ENCODE assay signal across 11 mouse cellular contexts in genomic region chr10:127286194-127286593, GRCm38 (mm10). TPM values are rescaled to one million over a fixed set of nuclear protein-coding genes. Genes with fewer than 3 reads are reported as not detected.
A peak's percentile ranks its signal among the peaks of the same experiment; 100 is the strongest.
DNase-seq lines count a peak whose midpoint lies in the region; ATAC-seq lines count a peak whose summit lies in the region.
"Had no signal": no experiment of that assay in that cellular context is flagged by ENCODE, and none has a peak within 500 bp of the region (broad histone marks: within the 10 kb centered on the region; RNA-seq: fewer than 3 reads in every experiment).

No protein-coding gene starts in this region.

- no peak for ATAC-seq in megakaryocyte, adult 5-6 weeks (ENCODE audit: poor library complexity, severe bottlenecking)
- no peak for ATAC-seq in limb, embryonic 13.5 days (ENCODE audit: low FRiP score, low read depth)
- ATAC-seq in stomach, embryonic 16.5 days (ENCODE audit: insufficient read depth, low FRiP score): no peak

- H3K9me3 ChIP-seq in megakaryocyte, embryonic 14.5 days: no peaks in the 10 kb centered on the region
- H3K9me3 ChIP-seq in limb, embryonic 13.5 days: no peaks in the 10 kb centered on the region
- no peaks in the 10 kb centered on the region for H3K9me3 ChIP-seq in stomach, embryonic 16.5 days (replicated peaks; ENCODE audit: control insufficient read depth, low read length)

- DNase-seq in cerebellum, adult 9-11 months: peak; percentile 67
- no peak for DNase-seq in cerebellum, adult 18-20 months
- no peak for DNase-seq in urinary bladder, postnatal 14 days (ENCODE audit: low spot score)
- no peak for DNase-seq in spleen, postnatal 14 days (ENCODE audit: low spot score in 2 of 2)
- DNase-seq: gastrocnemius, postnatal 36 days; layer of hippocampus, postnatal 36 days; lung, postnatal 36 days had no signal

- no peaks in the 10 kb centered on the region for H3K27me3 ChIP-seq in megakaryocyte, embryonic 14.5 days (replicated peaks)
- H3K27me3 ChIP-seq in limb, embryonic 13.5 days: no peaks in the 10 kb centered on the region
- no peaks in the 10 kb centered on the region for H3K27me3 ChIP-seq in stomach, embryonic 16.5 days (ENCODE audit: control insufficient read depth, insufficient read depth, low read length)

- peaks cover 58% of the 10 kb centered on the region for H3K4me1 ChIP-seq in megakaryocyte, embryonic 14.5 days
- H3K4me1 ChIP-seq in limb, embryonic 13.5 days: peaks cover 43% of the 10 kb centered on the region
- peaks cover 38% of the 10 kb centered on the region for H3K4me1 ChIP-seq in stomach, embryonic 16.5 days (ENCODE audit: control insufficient read depth, insufficient read depth, low read length)

- peak overlapping the region; percentile 95 for H3K4me2 ChIP-seq in limb, embryonic 13.5 days (replicated peaks)
- peak overlapping the region; percentile 73; the same call in 1 of the 2 replicates for H3K4me2 ChIP-seq in stomach, embryonic 16.5 days (ENCODE audit: low read depth, low read length)

- H3K4me3 ChIP-seq in megakaryocyte, embryonic 14.5 days (replicated peaks): peak overlapping the region; percentile 97
- H3K4me3 ChIP-seq in limb, embryonic 13.5 days: peak overlapping the region; percentile 70; the same call in 1 of the 2 replicates
- no peak overlapping the region for H3K4me3 ChIP-seq in stomach, embryonic 16.5 days (replicated peaks; ENCODE audit: low read length)

- H3K36me3 ChIP-seq in megakaryocyte, embryonic 14.5 days (replicated peaks; ENCODE audit: low read length): peaks cover 68% of the 10 kb centered on the region
- H3K36me3 ChIP-seq in limb, embryonic 13.5 days: peaks cover 63% of the 10 kb centered on the region
- H3K36me3 ChIP-seq in stomach, embryonic 16.5 days (ENCODE audit: control insufficient read depth, insufficient read depth, low read length): peaks cover 29% of the 10 kb centered on the region

- H3K27ac ChIP-seq in limb, embryonic 13.5 days: no peak overlapping the region
- no peak overlapping the region for H3K27ac ChIP-seq in stomach, embryonic 16.5 days (ENCODE audit: low read length)

- H3K9ac ChIP-seq in limb, embryonic 13.5 days: peak overlapping the region; percentile 82
- peak overlapping the region; percentile 89 for H3K9ac ChIP-seq in stomach, embryonic 16.5 days (ENCODE audit: low read length)

- 82% methylated on average over 7 of the region's 7 CpGs for WGBS in limb, embryonic 13.5 days
- 68% methylated on average over 7 of the region's 7 CpGs for WGBS in stomach, embryonic 16.5 days

RNA-seq across cellular contexts. Expression of gene Mbd6, which starts 2.6 kb away (rescaled TPM):
- 245 and 640 TPM in 2 replicates for polyA plus RNA-seq in megakaryocyte, embryonic 14.5 days (2012; ENCODE audit: insufficient read depth, low replicate concordance)
- 40.4 and 48.4 TPM in 2 replicates for total RNA-seq in megakaryocyte, adult 5-6 weeks (2015)
- 5.6 and 8.9 TPM in 2 replicates for total RNA-seq in megakaryocyte, adult 5-6 weeks (2017)
- polyA plus RNA-seq in limb, embryonic 13.5 days (2015; fragmentation: Nextera tagmentation; extraction: Ambion mirVana): 15.0 and 16.7 TPM in 2 replicates
- polyA plus RNA-seq in stomach, embryonic 16.5 days (2015; fragmentation: Nextera tagmentation; extraction: Ambion mirVana): 8.6 and 11.6 TPM in 2 replicates

RNA-seq across cellular contexts. Expression of gene Dctn2, which starts 20.0 kb away (rescaled TPM):
- polyA plus RNA-seq in megakaryocyte, embryonic 14.5 days (2012; ENCODE audit: insufficient read depth, low replicate concordance): 176 and 219 TPM in 2 replicates
- total RNA-seq in megakaryocyte, adult 5-6 weeks (2015): 78.9 and 82.6 TPM in 2 replicates
- total RNA-seq in megakaryocyte, adult 5-6 weeks (2017): 90.1 and 96.4 TPM in 2 replicates
- 188 and 192 TPM in 2 replicates for polyA plus RNA-seq in limb, embryonic 13.5 days (2015; fragmentation: Nextera tagmentation; extraction: Ambion mirVana)
- polyA plus RNA-seq in stomach, embryonic 16.5 days (2015; fragmentation: Nextera tagmentation; extraction: Ambion mirVana): 171 and 173 TPM in 2 replicates

RNA-seq across cellular contexts. Expression of gene Kif5a, which starts 23.0 kb away (rescaled TPM):
- 6.6 and 11.4 TPM in 2 replicates for polyA plus RNA-seq in megakaryocyte, embryonic 14.5 days (2012; ENCODE audit: insufficient read depth, low replicate concordance)
- total RNA-seq in megakaryocyte, adult 5-6 weeks (2015): 0.85 and 0.93 TPM in 2 replicates
- total RNA-seq in megakaryocyte, adult 5-6 weeks (2017): 0.70 and 0.94 TPM in 2 replicates
- 4.2 and 4.8 TPM in 2 replicates for polyA plus RNA-seq in limb, embryonic 13.5 days (2015; fragmentation: Nextera tagmentation; extraction: Ambion mirVana)
- 6.5 and 6.7 TPM in 2 replicates for polyA plus RNA-seq in stomach, embryonic 16.5 days (2015; fragmentation: Nextera tagmentation; extraction: Ambion mirVana)

RNA-seq across cellular contexts. Expression of gene Mars, which starts 25.4 kb away (rescaled TPM):
- polyA plus RNA-seq in megakaryocyte, embryonic 14.5 days (2012; ENCODE audit: insufficient read depth, low replicate concordance): 26.0 and 101 TPM in 2 replicates
- 38.4 and 47.8 TPM in 2 replicates for total RNA-seq in megakaryocyte, adult 5-6 weeks (2015)
- total RNA-seq in megakaryocyte, adult 5-6 weeks (2017): 80.3 and 95.2 TPM in 2 replicates
- 118 and 122 TPM in 2 replicates for polyA plus RNA-seq in limb, embryonic 13.5 days (2015; fragmentation: Nextera tagmentation; extraction: Ambion mirVana)
- 98.9 and 104 TPM in 2 replicates for polyA plus RNA-seq in stomach, embryonic 16.5 days (2015; fragmentation: Nextera tagmentation; extraction: Ambion mirVana)

RNA-seq across cellular contexts. Expression of gene Arhgap9, which starts 35.6 kb away (rescaled TPM):
- polyA plus RNA-seq in megakaryocyte, embryonic 14.5 days (2012; ENCODE audit: insufficient read depth, low replicate concordance): 6.1 and 10.4 TPM in 2 replicates
- total RNA-seq in megakaryocyte, adult 5-6 weeks (2015): 135 and 138 TPM in 2 replicates
- 96.8 and 108 TPM in 2 replicates for total RNA-seq in megakaryocyte, adult 5-6 weeks (2017)
- 5.2 and 5.4 TPM in 2 replicates for polyA plus RNA-seq in limb, embryonic 13.5 days (2015; fragmentation: Nextera tagmentation; extraction: Ambion mirVana)
- 4.2 and 6.6 TPM in 2 replicates for polyA plus RNA-seq in stomach, embryonic 16.5 days (2015; fragmentation: Nextera tagmentation; extraction: Ambion mirVana)

Comparison
In these comparisons a context has a peak if more than half of its experiments do, and no peak if none do; other contexts are left out.
1. RNA of gene Mbd6, which starts 2.6 kb away (polyA plus RNA-seq): 245 to 640 TPM in megakaryocyte, embryonic 14.5 days; 15.0 to 16.7 TPM in limb, embryonic 13.5 days and 8.6 to 11.6 TPM in stomach, embryonic 16.5 days; every median in the first group is over 10 times any median in the second.